Mouse (Mus musculus) intestine, embryonic 16.5 days (tissue): ENCODE data around the gene Slc2a9. TPM values are rescaled to one million over a fixed set of nuclear protein-coding genes. Genes with fewer than 3 reads are reported as not detected.

Experiments
- ATAC-seq: fragments of 200-750 bp; cut with Nextera tagmentation; 2 replicates; pipeline ENCODE4 v1.8.0; 2017; ENCODE audit warnings: moderate TSS enrichment, moderate library complexity
- H3K27ac ChIP-seq: fragments of 300-500 bp; sonication (generic); 2 replicates; pipeline ENCODE4 v1.5.1; 2014; ENCODE audit warnings: mild to moderate bottlenecking, low read length
- H3K27me3 ChIP-seq: fragments of 300-500 bp; sonication (generic); replicated peaks from 2 replicates; pipeline ENCODE4 v1.6.1; 2014; ENCODE audit warnings: low read length, control low read depth, mixed read lengths; ENCODE audit not compliant: control insufficient read depth, insufficient read depth
- H3K36me3 ChIP-seq: fragments of 300-500 bp; sonication (generic); 2 replicates; pipeline ENCODE4 v1.6.1; 2014; ENCODE audit warnings: low read length, control low read depth; ENCODE audit not compliant: control insufficient read depth, insufficient read depth
- H3K4me1 ChIP-seq: fragments of 300-500 bp; sonication (generic); 2 replicates; pipeline ENCODE4 v1.6.1; 2014; ENCODE audit warnings: low read length, control low read depth, mixed read lengths; ENCODE audit not compliant: control insufficient read depth, insufficient read depth
- H3K4me2 ChIP-seq: fragments of 300-500 bp; sonication (generic); 2 replicates; pipeline ENCODE4 v1.6.1; 2014; ENCODE audit warnings: low read depth, low read length, control low read depth
- H3K4me3 ChIP-seq: fragments of 300-500 bp; sonication (generic); 2 replicates; pipeline ENCODE4 v1.5.1; 2014; ENCODE audit warnings: mild to moderate bottlenecking, low read length
- H3K9ac ChIP-seq: fragments of 300-500 bp; sonication (generic); 2 replicates; pipeline ENCODE4 v1.6.1; 2014; ENCODE audit warnings: low read depth, low read length
- H3K9me3 ChIP-seq: fragments of 300-500 bp; sonication (generic); 2 replicates; pipeline ENCODE4 v1.6.1; 2016; ENCODE audit warnings: low read length, control low read depth; ENCODE audit not compliant: control insufficient read depth
- WGBS: fragments of 180-500 bp; shearing (Covaris S2); extraction: QIAGEN DNeasy Blood & Tissue Kit; methylation state at CpG from one replicate; pipeline ENCODE4 v1.1.7; 2014; 5-methylcytosine and 5-hydroxymethylcytosine counted together
- polyA plus RNA-seq: library from polyadenylated mRNA; unstranded; fragments of >200 nt; fragmentation: Nextera tagmentation; extraction: Ambion mirVana; gene quantifications from 2 replicates; pipeline ENCODE4 v1.2.1, GENCODE M21; 2015

Slc2a9 gene
- polyA plus RNA-seq, 1 experiment from 2014 or later: 2.5 TPM

GRCm38 (mm10) chr5:38505435-38505765 is 2.5 kb upstream of the Slc2a9 start:
- H3K4me1 ChIP-seq: no peaks in the 10 kb centered on the region
- no peaks in the 10 kb centered on the region for H3K27me3 ChIP-seq
- H3K36me3 ChIP-seq: no peaks in the 10 kb centered on the region
- H3K27ac ChIP-seq: no peak overlapping the region
- H3K9me3 ChIP-seq: no peaks in the 10 kb centered on the region
- no peak for ATAC-seq
- no peak overlapping the region for H3K4me3 ChIP-seq
- H3K4me2 ChIP-seq: no peak overlapping the region
- WGBS: 71% methylated on average over 3 of the region's 3 CpGs
- no peak overlapping the region for H3K9ac ChIP-seq

DNA sequence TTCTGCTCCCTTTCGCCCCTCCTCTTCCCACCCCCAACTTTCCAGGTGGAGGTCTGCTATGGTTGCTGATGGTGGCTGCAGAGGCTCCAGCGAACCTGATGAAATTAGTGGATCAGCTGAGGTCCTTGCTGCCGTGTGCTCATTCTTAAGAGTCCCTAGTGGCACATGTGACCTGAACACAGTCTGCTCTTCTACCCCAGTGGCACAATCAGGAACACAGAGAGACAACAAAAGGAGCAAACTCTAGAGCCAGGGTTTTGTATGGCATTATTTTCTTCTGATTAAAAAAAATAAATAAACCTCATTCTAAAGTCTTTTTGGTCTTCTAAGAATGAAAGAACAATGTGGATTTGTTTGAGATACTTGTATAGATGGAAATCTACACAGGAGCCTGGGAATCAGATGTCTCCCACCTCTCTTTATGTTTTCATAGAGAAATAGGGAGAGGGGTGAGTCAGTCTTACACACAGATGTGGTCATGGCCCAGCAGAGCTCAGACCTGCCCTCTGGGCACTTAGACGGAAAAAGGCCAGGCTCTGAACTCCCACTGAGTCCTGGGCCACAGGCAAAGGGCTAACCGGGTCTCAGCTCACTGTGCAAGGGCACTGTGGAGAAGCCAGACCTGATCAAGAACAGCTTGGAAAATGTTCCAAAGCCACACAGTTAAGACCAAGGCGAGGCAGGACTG is 1.9 kb upstream of the Slc2a9 start:
- H3K36me3 ChIP-seq: no peaks in the 10 kb centered on the region
- H3K4me1 ChIP-seq: no peaks in the 10 kb centered on the region
- no peaks in the 10 kb centered on the region for H3K27me3 ChIP-seq
- WGBS: 71% methylated on average over 6 of the region's 6 CpGs
- H3K9me3 ChIP-seq: no peaks in the 10 kb centered on the region
- no peak overlapping the region for H3K27ac ChIP-seq
- no peak overlapping the region for H3K4me3 ChIP-seq
- no peak overlapping the region for H3K4me2 ChIP-seq
- no peak for ATAC-seq
- H3K9ac ChIP-seq: no peak overlapping the region

DNA sequence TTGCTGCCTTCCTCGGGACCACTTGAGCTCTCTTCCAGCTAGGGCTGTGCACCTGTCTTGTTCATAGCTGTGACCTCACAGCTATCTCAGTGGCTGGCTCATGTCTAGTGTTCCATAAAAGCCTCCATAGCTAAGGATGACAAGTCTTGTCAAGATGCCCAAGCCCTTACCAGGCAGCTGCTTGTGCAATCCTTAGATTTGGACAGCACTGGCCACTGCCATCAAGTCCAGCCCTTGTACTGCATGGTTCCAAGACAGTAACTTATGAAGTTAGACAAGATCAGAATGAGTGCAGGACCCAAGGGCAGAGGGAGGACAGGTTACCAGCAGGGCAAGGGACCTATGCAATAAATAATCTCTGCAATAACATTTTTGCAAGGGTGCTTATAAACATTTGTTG is 1.2 kb upstream of the Slc2a9 start:
- Histone ChIP-seq H3K4me3 (no peak overlapping the region), H3K9ac (no peak overlapping the region), H3K27ac (no peak overlapping the region), H3K4me1 (no peaks in the 10 kb centered on the region), H3K36me3 (no peaks in the 10 kb centered on the region), H3K27me3 (no peaks in the 10 kb centered on the region), H3K4me2 (no peak overlapping the region), H3K9me3 (no peaks in the 10 kb centered on the region)
- ATAC-seq: no peak
- 82% methylated on average over 1 of the region's 1 CpGs for WGBS

- H3K9me3 ChIP-seq: no peaks in the 10 kb centered on the region
- WGBS: 88% methylated on average over 8 of the region's 8 CpGs
- H3K9ac ChIP-seq: no peak overlapping the region
- H3K4me2 ChIP-seq: no peak overlapping the region
- ATAC-seq: no peak
- H3K27me3 ChIP-seq: no peaks in the 10 kb centered on the region
- H3K36me3 ChIP-seq: no peaks in the 10 kb centered on the region
- no peaks in the 10 kb centered on the region for H3K4me1 ChIP-seq
- no peak overlapping the region for H3K27ac ChIP-seq
- no peak overlapping the region for H3K4me3 ChIP-seq
Observed at GRCm38 (mm10) chr5:38500043-38500442, 2.9 kb downstream of the Slc2a9 start.

GRCm38 (mm10) chr5:38499316-38499811 is 3.6 kb downstream of the Slc2a9 start:
- H3K4me2 ChIP-seq: no peak overlapping the region
- H3K4me1 ChIP-seq: no peaks in the 10 kb centered on the region
- peak; percentile 51 for ATAC-seq
- no peaks in the 10 kb centered on the region for H3K9me3 ChIP-seq
- no peak overlapping the region for H3K27ac ChIP-seq
- H3K36me3 ChIP-seq: no peaks in the 10 kb centered on the region
- H3K4me3 ChIP-seq: no peak overlapping the region
- H3K9ac ChIP-seq: no peak overlapping the region
- WGBS: 78% methylated on average over 7 of the region's 7 CpGs
- H3K27me3 ChIP-seq: no peaks in the 10 kb centered on the region

- H3K27me3 ChIP-seq: no peaks in the 10 kb centered on the region
- WGBS: 65% methylated on average over 5 of the region's 5 CpGs
- no peak overlapping the region for H3K27ac ChIP-seq
- no peaks in the 10 kb centered on the region for H3K36me3 ChIP-seq
- no peaks in the 10 kb centered on the region for H3K4me1 ChIP-seq
- no peaks in the 10 kb centered on the region for H3K9me3 ChIP-seq
- no peak overlapping the region for H3K4me3 ChIP-seq
- H3K9ac ChIP-seq: no peak overlapping the region
- H3K4me2 ChIP-seq: no peak overlapping the region
- peak; percentile 29; the same call in 1 of the 2 replicates for ATAC-seq
Observed at GRCm38 (mm10) chr5:38498479-38498878, 4.5 kb downstream of the Slc2a9 start.

GRCm38 (mm10) chr5:38496491-38497057 is 6.4 kb downstream of the Slc2a9 start:
- Histone ChIP-seq H3K4me1 (no peaks in the 10 kb centered on the region), H3K27me3 (no peaks in the 10 kb centered on the region), H3K9ac (no peak overlapping the region), H3K9me3 (no peaks in the 10 kb centered on the region), H3K27ac (no peak overlapping the region), H3K36me3 (no peaks in the 10 kb centered on the region), H3K4me2 (no peak overlapping the region), H3K4me3 (no peak overlapping the region)
- ATAC-seq: no peak
- WGBS: 63% methylated on average over 8 of the region's 8 CpGs

GRCm38 (mm10) chr5:38493890-38494289 is 9.1 kb downstream of the Slc2a9 start:
- ATAC-seq: no peak
- no peak overlapping the region for H3K4me3 ChIP-seq
- H3K4me2 ChIP-seq: no peak overlapping the region
- 92% methylated on average over 6 of the region's 6 CpGs for WGBS
- no peaks in the 10 kb centered on the region for H3K27me3 ChIP-seq
- H3K4me1 ChIP-seq: no peaks in the 10 kb centered on the region
- no peaks in the 10 kb centered on the region for H3K9me3 ChIP-seq
- no peak overlapping the region for H3K27ac ChIP-seq
- H3K9ac ChIP-seq: no peak overlapping the region
- H3K36me3 ChIP-seq: no peaks in the 10 kb centered on the region

DNA sequence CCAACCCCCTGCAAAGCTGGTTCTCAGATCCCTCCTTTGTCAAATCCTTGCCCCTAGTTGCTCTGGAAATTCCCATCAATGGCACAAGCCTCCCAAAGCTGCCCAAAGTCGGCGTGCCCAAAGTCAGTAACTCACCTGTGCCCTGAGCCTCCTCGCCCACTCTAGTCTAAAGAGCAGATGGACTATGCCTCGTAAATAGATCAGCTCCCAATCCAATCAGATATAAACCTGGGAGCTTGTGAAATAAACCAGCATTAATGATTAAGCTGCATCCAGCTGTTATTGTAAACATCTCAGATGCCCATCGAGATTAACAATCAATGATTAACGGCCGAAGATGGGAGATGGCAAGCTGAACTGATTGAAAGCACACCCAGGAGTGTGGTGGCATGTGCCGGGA is 11.2 kb downstream of the Slc2a9 start:
- Histone ChIP-seq H3K27me3 (no peaks in the 10 kb centered on the region), H3K36me3 (no peaks in the 10 kb centered on the region), H3K27ac (no peak overlapping the region), H3K4me2 (no peak overlapping the region), H3K4me3 (no peak overlapping the region), H3K9ac (no peak overlapping the region), H3K4me1 (no peaks in the 10 kb centered on the region), H3K9me3 (no peaks in the 10 kb centered on the region)
- no peak for ATAC-seq
- WGBS: 64% methylated on average over 8 of the region's 8 CpGs

- no peak overlapping the region for H3K27ac ChIP-seq
- no peak overlapping the region for H3K4me3 ChIP-seq
- H3K4me2 ChIP-seq: no peak overlapping the region
- H3K9me3 ChIP-seq: no peaks in the 10 kb centered on the region
- H3K9ac ChIP-seq: no peak overlapping the region
- H3K27me3 ChIP-seq: no peaks in the 10 kb centered on the region
- H3K4me1 ChIP-seq: no peaks in the 10 kb centered on the region
- 88% methylated on average over 4 of the region's 4 CpGs for WGBS
- no peaks in the 10 kb centered on the region for H3K36me3 ChIP-seq
- ATAC-seq: peak; percentile 34; the same call in 1 of the 2 replicates
Observed at GRCm38 (mm10) chr5:38489739-38490138, 13.2 kb downstream of the Slc2a9 start.
